Mouse (Mus musculus): ENCODE measurements at regions not wholly inside any gene's neighbourhood (a gene's known extent, or its start where the extent isn't known, plus 50 kb on each side); places are given as distances from the start of the nearest gene placed in this dataset.

DNA sequence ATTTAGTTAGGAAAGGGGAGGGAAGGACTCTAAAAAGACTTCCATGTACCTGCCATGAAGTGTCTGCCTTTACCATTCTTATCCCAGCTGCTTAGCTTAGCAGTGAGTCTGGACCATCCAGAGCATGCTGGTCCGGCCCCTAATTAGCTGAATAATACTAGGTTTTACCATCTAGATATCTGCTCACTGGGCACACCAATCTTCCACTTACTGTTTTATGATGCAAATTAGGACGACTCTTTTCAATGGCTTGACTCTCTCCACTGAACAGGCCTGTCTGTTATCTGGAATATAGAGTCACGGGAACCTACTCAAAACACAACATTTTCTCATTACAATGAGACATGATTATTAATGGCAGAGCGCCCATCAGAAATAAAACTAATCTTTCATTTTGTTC, 55.7 kb downstream of the Gm19935 start:
- TF ChIP-seq POLR2A (IDR thresholded peaks at IDR 0.05; ENCODE audit: low read depth, low read length): no peak
- no peak for TF ChIP-seq CTCF (IDR thresholded peaks at IDR 0.05; ENCODE audit: borderline replicate concordance, insufficient read depth, low read length)

Data from embryonic fibroblast, embryonic 13.5 days (primary cell).